Mouse (Mus musculus): Measurements from ENCODE around the gene Spink4. TPM values are rescaled to one million over a fixed set of nuclear protein-coding genes. Genes with fewer than 3 reads are reported as not detected.

The Spink4 gene
- polyA plus RNA-seq, 2 experiments = 0.49 TPM; not detected in 1

GRCm38 (mm10) chr4:40884282-40885165 is 35.3 kb upstream of the Spink4 start:
- Histone ChIP-seq H3K4me2 (replicated peaks; ENCODE audit: low read depth, low read length, severe bottlenecking) (no peak overlapping the region), H3K9me3 (ENCODE audit: control insufficient read depth, low read length) (no peaks in the 10 kb centered on the region), H3K4me3 (replicated peaks; ENCODE audit: low read length) (no peak overlapping the region), H3K4me1 (ENCODE audit: control insufficient read depth, insufficient read depth, low read length) (0 out of 2 replicates have a peak, but pooled peaks cover 5% of the 10 kb centered on the region), H3K9ac (ENCODE audit: low read depth, low read length, severe bottlenecking) (no peak overlapping the region), H3K27ac (replicated peaks; ENCODE audit: low read depth, low read length) (no peak overlapping the region), H3K36me3 (ENCODE audit: control insufficient read depth, insufficient read depth, low read length) (no peaks in the 10 kb centered on the region), H3K27me3 (ENCODE audit: control insufficient read depth, insufficient read depth, low read length) (no peaks in the 10 kb centered on the region)
- WGBS = 69% methylated on average over 12 of the region's 12 CpGs
- ATAC-seq (ENCODE audit: low FRiP score, low read depth) = no peak
- no peak for TF ChIP-seq POLR2A (IDR thresholded peaks at IDR 0.05; ENCODE audit: borderline replicate concordance, extremely low read depth, insufficient read depth, insufficient read length)
- peak; percentile 25 for DNase-seq (ENCODE audit: low spot score)

GRCm38 (mm10) chr4:40885166-40885525 is 34.7 kb upstream of the Spink4 start:
- Histone ChIP-seq H3K27me3 (ENCODE audit: control insufficient read depth, insufficient read depth, low read length) (no peaks in the 10 kb centered on the region), H3K4me3 (replicated peaks; ENCODE audit: low read length) (no peak overlapping the region), H3K4me2 (replicated peaks; ENCODE audit: low read depth, low read length, severe bottlenecking) (no peak overlapping the region), H3K9me3 (ENCODE audit: control insufficient read depth, low read length) (no peaks in the 10 kb centered on the region), H3K27ac (replicated peaks; ENCODE audit: low read depth, low read length) (no peak overlapping the region), H3K36me3 (ENCODE audit: control insufficient read depth, insufficient read depth, low read length) (no peaks in the 10 kb centered on the region), H3K9ac (ENCODE audit: low read depth, low read length, severe bottlenecking) (no peak overlapping the region), H3K4me1 (ENCODE audit: control insufficient read depth, insufficient read depth, low read length) (0 out of 2 replicates have a peak, but pooled peaks cover 5% of the 10 kb centered on the region)
- ATAC-seq (ENCODE audit: low FRiP score, low read depth) (no peak), DNase-seq (ENCODE audit: low spot score) (no peak)
- 83% methylated on average over 2 of the region's 2 CpGs for WGBS
- TF ChIP-seq POLR2A (IDR thresholded peaks at IDR 0.05; ENCODE audit: borderline replicate concordance, extremely low read depth, insufficient read depth, insufficient read length) = no peak

GRCm38 (mm10) chr4:40885883-40886282 is 34.0 kb upstream of the Spink4 start:
- H3K4me1 ChIP-seq (ENCODE audit: control insufficient read depth, insufficient read depth, low read length) = 0 out of 2 replicates have a peak, but pooled peaks cover 5% of the 10 kb centered on the region
- no peaks in the 10 kb centered on the region for H3K27me3 ChIP-seq (ENCODE audit: control insufficient read depth, insufficient read depth, low read length)
- H3K4me3 ChIP-seq (replicated peaks; ENCODE audit: low read length) = no peak overlapping the region
- no peak overlapping the region for H3K9ac ChIP-seq (ENCODE audit: low read depth, low read length, severe bottlenecking)
- ATAC-seq (ENCODE audit: low FRiP score, low read depth) (no peak), DNase-seq (ENCODE audit: low spot score) (no peak)
- H3K27ac ChIP-seq (replicated peaks; ENCODE audit: low read depth, low read length) = no peak overlapping the region
- H3K36me3 ChIP-seq (ENCODE audit: control insufficient read depth, insufficient read depth, low read length) = no peaks in the 10 kb centered on the region
- no peak for TF ChIP-seq POLR2A (IDR thresholded peaks at IDR 0.05; ENCODE audit: borderline replicate concordance, extremely low read depth, insufficient read depth, insufficient read length)
- 75% methylated on average over 4 of the region's 4 CpGs for WGBS
- no peak overlapping the region for H3K4me2 ChIP-seq (replicated peaks; ENCODE audit: low read depth, low read length, severe bottlenecking)
- H3K9me3 ChIP-seq (ENCODE audit: control insufficient read depth, low read length) = no peaks in the 10 kb centered on the region

GRCm38 (mm10) chr4:40888839-40889238 is 31.0 kb upstream of the Spink4 start:
- no peak for TF ChIP-seq POLR2A (IDR thresholded peaks at IDR 0.05; ENCODE audit: borderline replicate concordance, extremely low read depth, insufficient read depth, insufficient read length)
- no peak overlapping the region for H3K9ac ChIP-seq (ENCODE audit: low read depth, low read length, severe bottlenecking)
- no peaks in the 10 kb centered on the region for H3K36me3 ChIP-seq (ENCODE audit: control insufficient read depth, insufficient read depth, low read length)
- WGBS = 74% methylated on average over 11 of the region's 11 CpGs
- no peak overlapping the region for H3K27ac ChIP-seq (replicated peaks; ENCODE audit: low read depth, low read length)
- H3K4me3 ChIP-seq (replicated peaks; ENCODE audit: low read length) = no peak overlapping the region
- DNase-seq (ENCODE audit: low spot score) (no peak), ATAC-seq (ENCODE audit: low FRiP score, low read depth) (no peak)
- 0 out of 2 replicates have a peak, but pooled peaks cover 5% of the 10 kb centered on the region for H3K4me1 ChIP-seq (ENCODE audit: control insufficient read depth, insufficient read depth, low read length)
- H3K9me3 ChIP-seq (ENCODE audit: control insufficient read depth, low read length) = no peaks in the 10 kb centered on the region
- no peak overlapping the region for H3K4me2 ChIP-seq (replicated peaks; ENCODE audit: low read depth, low read length, severe bottlenecking)
- no peaks in the 10 kb centered on the region for H3K27me3 ChIP-seq (ENCODE audit: control insufficient read depth, insufficient read depth, low read length)

- 70% methylated on average over 3 of the region's 3 CpGs for WGBS
- no peak overlapping the region for H3K27ac ChIP-seq (replicated peaks; ENCODE audit: low read depth, low read length)
- DNase-seq (ENCODE audit: low spot score) (no peak), ATAC-seq (ENCODE audit: low FRiP score, low read depth) (no peak)
- H3K9me3 ChIP-seq (ENCODE audit: control insufficient read depth, low read length) = no peaks in the 10 kb centered on the region
- no peaks in the 10 kb centered on the region for H3K36me3 ChIP-seq (ENCODE audit: control insufficient read depth, insufficient read depth, low read length)
- H3K4me2 ChIP-seq (replicated peaks; ENCODE audit: low read depth, low read length, severe bottlenecking) = no peak overlapping the region
- 0 out of 2 replicates have a peak, but pooled peaks cover 5% of the 10 kb centered on the region for H3K4me1 ChIP-seq (ENCODE audit: control insufficient read depth, insufficient read depth, low read length)
- no peak overlapping the region for H3K4me3 ChIP-seq (replicated peaks; ENCODE audit: low read length)
- TF ChIP-seq POLR2A (IDR thresholded peaks at IDR 0.05; ENCODE audit: borderline replicate concordance, extremely low read depth, insufficient read depth, insufficient read length) = no peak
- H3K9ac ChIP-seq (ENCODE audit: low read depth, low read length, severe bottlenecking) = no peak overlapping the region
- H3K27me3 ChIP-seq (ENCODE audit: control insufficient read depth, insufficient read depth, low read length) = no peaks in the 10 kb centered on the region
Observed at GRCm38 (mm10) chr4:40889252-40889651, 30.6 kb upstream of the Spink4 start.

Measured in limb, embryonic 14.5 days (tissue).